Mouse (Mus musculus) small intestine, adult 10 weeks (tissue): ENCODE measurements around the gene Bad. TPM values are rescaled to one million over a fixed set of nuclear protein-coding genes. Genes with fewer than 3 reads are reported as not detected.

Experiments
- polyA plus RNA-seq: library from polyadenylated mRNA; stranded (reverse); fragments of 350-450 nt; fragmentation: Illumina TruSeq; extraction: RNeasy Lipid Tissue Mini Kit (QIAGEN cat#74804); gene quantifications from one replicate; pipeline ENCODE4 v1.2.3, GENCODE M21; 2014; ENCODE audit warnings: low replicate concordance

Gene Bad
- polyA plus RNA-seq, result 0.41 TPM

DNA sequence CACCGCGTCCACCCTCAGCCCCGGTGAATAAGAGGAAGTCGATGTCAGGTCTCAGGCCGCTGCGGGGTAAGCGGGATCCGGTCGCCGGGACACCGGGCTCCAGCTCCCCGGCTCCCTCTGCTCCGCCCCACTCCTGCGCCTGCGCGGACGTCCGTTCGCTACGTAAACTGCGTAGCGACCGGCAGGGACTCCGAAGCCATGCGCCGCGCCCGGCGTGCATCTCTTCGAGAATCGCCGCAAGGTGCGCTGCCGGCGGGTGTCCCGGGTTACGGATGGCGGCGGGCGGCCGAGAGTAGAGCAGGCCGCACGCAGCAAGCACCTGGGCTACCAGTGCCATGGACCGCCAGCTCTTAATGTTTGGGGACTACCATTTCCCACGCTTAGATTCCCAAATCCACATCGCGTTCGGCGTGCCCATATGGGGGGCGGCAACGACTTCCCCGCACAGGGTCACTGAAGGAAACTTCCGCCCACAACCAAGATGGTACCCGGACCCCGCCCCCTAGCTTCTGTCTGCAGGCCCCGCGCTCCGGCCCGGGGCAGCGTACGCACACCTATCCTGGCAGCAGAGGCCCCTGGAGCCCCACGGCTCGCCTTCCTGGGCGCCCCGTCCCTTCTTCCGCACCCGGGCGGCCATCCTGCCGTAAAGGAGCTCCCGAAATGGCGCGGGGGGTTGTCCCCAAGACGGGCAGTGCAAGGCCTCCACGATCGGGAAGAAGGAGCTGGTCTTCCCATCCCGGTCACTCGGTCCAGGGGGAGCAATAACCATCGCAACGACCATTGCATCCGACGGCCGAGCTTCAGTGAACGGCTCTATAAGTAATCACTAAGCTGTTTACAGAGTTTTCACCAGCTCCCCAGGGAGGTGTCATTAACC lies at the start of gene Bad:
TSS of gene Bad (plus strand) at position 490 of the 877 bp plus-strand sequence.

DNA sequence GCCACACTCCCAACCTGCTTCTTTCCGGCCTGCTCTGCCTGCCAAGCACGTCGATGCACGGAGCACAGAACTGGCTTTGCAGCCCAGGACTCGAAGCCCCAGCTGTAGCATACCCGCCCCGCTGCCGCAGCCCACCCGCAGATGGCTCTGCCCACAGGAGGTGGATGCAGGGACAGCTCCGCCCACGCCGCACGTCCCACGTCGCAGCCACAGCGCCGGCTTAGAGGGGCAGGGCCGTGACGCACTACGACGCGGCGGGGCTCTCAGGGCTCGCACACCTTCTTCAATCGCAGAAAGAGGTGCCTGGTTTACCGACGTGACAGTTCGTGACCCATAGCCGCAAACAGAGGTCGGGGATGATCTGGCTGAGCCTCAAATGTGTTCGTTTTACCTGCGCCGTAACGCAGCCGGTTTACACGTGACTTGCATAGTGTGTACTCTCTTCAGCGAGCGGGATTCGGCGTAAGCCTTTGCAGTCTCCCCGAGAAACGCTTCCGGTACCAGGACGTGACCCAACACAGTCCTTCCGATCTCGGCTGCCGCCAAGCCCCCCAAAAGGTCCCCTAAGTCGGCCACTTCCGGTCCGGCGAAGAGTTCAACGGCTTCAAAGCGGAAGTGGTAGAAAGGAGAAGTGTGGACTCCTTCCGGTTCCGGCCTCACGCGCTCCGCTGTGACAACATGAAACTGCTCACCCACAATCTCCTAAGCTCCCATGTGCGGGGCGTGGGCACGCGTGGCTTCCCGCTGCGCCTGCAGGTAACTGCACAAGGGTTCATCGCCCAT lies 32.0 kb upstream of the Bad start, which contains the start of the genes Trmt112 and Prdx5:
TSS of gene Trmt112 (plus strand) at position 192 of the 783 bp plus-strand sequence.
TSS of gene Prdx5 (minus strand) at position 600 of the 783 bp plus-strand sequence.

DNA sequence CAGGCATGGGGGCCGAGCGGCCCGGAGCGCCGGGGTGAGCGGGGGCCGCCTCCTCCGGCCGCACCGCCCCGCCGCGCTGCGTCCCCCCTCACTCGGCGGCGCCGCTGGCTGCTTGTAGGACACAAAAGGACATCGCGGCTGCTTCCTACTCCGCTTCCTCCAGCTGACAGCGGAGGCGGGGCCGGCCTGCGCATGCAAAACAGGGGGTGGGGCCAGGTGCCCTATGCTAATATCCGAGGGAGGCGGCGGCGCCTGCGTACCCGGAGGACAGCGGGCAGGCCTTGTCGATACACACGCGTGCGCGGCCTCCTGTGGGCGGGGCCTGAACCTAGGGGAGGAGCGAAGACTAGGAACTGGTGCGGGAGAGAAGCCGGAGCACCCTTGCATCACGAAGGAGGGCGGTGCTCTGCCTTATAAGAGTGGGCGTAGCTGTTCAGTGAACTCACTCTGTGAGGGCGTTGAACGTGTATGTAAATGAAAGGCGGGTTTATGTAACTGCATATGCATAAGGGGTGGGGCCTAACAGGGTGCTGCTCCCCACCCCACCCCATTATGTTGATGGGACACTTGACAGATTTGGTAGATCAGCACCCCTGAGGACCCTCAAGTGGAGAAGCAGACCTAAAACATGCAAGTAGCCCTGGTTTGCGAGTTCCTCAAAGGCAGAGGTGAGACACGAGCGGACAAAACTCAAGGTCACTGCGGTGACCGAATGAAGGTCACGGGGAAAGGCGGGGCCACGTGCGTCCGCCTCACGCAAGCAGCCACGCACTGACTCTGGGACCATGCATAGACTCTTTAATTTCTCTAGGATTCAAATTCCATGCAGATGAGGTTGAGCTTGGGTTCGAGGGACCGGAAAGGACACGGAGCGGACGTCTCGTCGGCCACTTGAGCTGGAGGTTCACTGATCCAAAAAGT lies 19.8 kb upstream of the Bad start, which contains the start of gene Esrra:
TSS of gene Esrra (minus strand) at position 167 of the 921 bp plus-strand sequence.

DNA sequence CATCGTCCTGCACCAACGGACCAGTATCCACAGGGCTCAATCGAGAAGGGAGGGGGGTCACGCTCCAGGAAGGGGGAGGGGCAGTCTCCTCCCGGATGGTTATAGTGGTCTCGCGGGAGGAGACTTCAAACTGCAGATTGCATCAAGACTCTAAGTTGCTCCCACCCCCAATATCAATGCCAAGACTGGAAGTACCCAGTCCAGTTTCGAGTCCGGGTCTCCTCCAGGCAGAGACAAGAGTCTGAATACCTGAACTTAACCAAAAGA lies 16.4 kb upstream of the Bad start, which contains the start of gene Catsperz:
TSS of gene Catsperz (minus strand) at position 74 of the 267 bp plus-strand sequence.

GRCm38 (mm10) chr19:6934195-6934977 lies 7.3 kb upstream of the Bad start, which contains the start of gene Kcnk4:
Kcnk4 (minus strand) TSS chr19:6934515.

DNA sequence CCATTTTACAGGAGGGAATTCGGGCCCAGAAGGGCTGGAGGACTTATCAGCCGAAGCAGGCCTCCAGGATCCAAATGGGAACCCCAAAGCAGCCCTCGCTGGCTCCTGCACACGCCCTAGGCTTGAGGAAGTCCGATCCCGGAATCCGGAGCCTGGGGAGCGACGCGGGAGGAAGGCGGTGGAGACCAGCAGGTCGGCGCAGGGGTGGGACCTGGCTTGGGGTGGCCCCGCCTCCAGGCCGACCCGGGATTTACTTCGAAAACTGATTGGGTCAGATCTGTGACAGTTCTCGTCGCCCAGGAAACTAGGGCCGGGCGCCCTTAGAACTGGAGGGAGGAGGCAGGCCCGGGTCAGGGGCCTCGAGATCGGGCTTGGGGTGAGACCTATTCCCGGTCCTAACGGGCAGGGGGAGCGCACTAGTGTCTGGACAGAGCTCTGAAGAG lies 609 bp downstream of the Bad start, which contains the start of gene Gpr137:
TSS of gene Gpr137 (minus strand) at position 232 of the 443 bp plus-strand sequence.

GRCm38 (mm10) chr19:6974211-6975205 lies 32.8 kb downstream of the Bad start, which contains the start of gene Ppp1r14b:
Ppp1r14b (plus strand) TSS chr19:6974968.

GRCm38 (mm10) chr19:6975537-6976521 lies 34.2 kb downstream of the Bad start, which contains the start of gene Plcb3:
Plcb3 (minus strand) TSS chr19:6976470.

DNA sequence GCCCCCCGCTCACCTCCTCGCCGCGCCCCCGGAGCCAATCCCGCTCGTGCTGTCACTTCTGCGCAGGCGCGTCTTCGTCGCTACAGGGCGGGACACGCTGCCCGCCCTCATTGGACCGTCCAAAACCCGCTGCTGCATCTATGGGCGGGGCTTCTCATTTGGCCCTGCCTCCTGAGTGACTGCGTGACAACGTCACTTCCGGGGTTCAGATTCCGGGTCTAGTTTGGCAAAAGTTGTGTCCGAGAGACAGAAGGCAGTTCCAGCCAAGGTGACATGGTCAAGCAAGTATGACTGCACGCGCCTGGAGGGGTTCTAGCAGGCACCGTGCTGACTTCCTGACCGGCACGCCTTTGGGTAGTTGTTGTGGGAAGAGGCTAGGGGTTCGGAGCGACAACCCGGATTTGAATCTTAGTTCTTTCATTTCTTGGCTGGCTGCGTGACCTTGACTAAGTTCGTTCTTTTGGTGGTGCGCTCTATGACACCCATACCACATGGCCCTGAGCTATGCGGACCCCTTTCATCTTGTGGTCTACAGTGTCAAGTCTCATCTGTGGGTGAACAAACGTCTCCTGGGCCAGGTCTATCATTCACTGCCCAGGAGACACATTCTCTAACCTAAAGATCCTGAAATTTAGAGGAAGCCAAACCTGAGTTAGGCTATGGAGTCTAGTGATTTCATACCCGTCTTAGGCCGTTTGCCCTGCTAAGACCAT lies 38.9 kb downstream of the Bad start, which contains the start of gene Fkbp2:
TSS of gene Fkbp2 (minus strand) at position 121 of the 713 bp plus-strand sequence.

GRCm38 (mm10) chr19:6987061-6987903 lies 45.6 kb downstream of the Bad start, which contains the start of gene Vegfb:
Vegfb (minus strand) TSS chr19:6987651.

GRCm38 (mm10) chr19:6992011-6992858 lies 50.6 kb downstream of the Bad start, which contains the start of gene Dnajc4:
Dnajc4 (minus strand) TSS chr19:6992572.

DNA sequence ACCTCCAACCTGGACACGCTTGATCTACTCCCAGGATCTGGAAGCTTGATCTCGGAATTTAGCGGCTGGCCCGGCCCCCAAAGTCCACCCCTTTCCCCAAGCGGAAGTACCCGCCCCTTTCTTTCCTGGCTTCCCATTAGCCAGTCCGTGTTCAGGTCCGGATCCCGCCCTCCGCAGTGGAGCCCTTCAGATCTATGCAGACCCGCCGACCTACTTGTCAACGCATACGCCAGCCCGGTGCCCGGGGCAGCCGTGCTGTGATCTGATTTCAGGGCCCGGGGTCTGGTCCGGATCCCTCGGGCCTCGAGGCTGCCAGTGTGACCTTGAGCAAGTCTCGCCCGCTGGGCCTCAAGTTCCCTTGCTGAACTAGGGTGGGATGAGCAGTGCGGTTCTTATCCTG lies 54.3 kb downstream of the Bad start, which contains the start of the genes Nudt22 and Trpt1:
TSS of gene Nudt22 (minus strand) at position 112 of the 400 bp plus-strand sequence.
TSS of gene Trpt1 (plus strand) at position 126 of the 400 bp plus-strand sequence.

